Mouse (Mus musculus) hindbrain, embryonic 15.5 days (tissue): ENCODE measurements around the gene Kcne1l. TPM values are rescaled to one million over a fixed set of nuclear protein-coding genes. Genes with fewer than 3 reads are reported as not detected.

Experiments used
- ATAC-seq: fragments of 200-750 bp; cut with Nextera tagmentation; 2 replicates; pipeline ENCODE4 v1.8.0; 2017; ENCODE audit warnings: low read depth, moderate number of reproducible peaks, moderate TSS enrichment; ENCODE audit not compliant: low FRiP score
- H3K27ac ChIP-seq: fragments of 300-500 bp; sonication (generic); replicated peaks from 2 replicates; pipeline ENCODE4 v1.5.1; 2015; ENCODE audit warnings: mild to moderate bottlenecking, inconsistent platforms
- H3K27me3 ChIP-seq: fragments of 300-500 bp; sonication (generic); 2 replicates; pipeline ENCODE4 v1.6.1; 2015; ENCODE audit warnings: control low read depth, inconsistent platforms
- H3K36me3 ChIP-seq: fragments of 300-500 bp; sonication (generic); 2 replicates; pipeline ENCODE4 v1.6.1; 2015; ENCODE audit warnings: control low read depth, inconsistent platforms
- H3K4me1 ChIP-seq: fragments of 300-500 bp; sonication (generic); replicated peaks from 2 replicates; pipeline ENCODE4 v1.6.1; 2015; ENCODE audit warnings: control low read depth, inconsistent platforms
- H3K4me2 ChIP-seq: fragments of 300-500 bp; sonication (generic); 2 replicates; pipeline ENCODE4 v1.6.1; 2015; ENCODE audit warnings: moderate library complexity, mild to moderate bottlenecking, inconsistent platforms
- H3K4me3 ChIP-seq: fragments of 300-500 bp; sonication (generic); 2 replicates; pipeline ENCODE4 v1.5.1; 2015; ENCODE audit warnings: mild to moderate bottlenecking, inconsistent platforms
- H3K9ac ChIP-seq: fragments of 300-500 bp; sonication (generic); 2 replicates; pipeline ENCODE4 v1.6.1; 2015; ENCODE audit warnings: inconsistent platforms
- H3K9me3 ChIP-seq: fragments of 300-500 bp; sonication (generic); 2 replicates; pipeline ENCODE4 v1.6.1; 2016; ENCODE audit warnings: control low read depth, inconsistent platforms
- WGBS: fragments of 180-500 bp; shearing (Covaris S2); methylation state at CpG from one replicate; pipeline ENCODE4 v1.1.7; 2015; 5-methylcytosine and 5-hydroxymethylcytosine counted together
- polyA plus RNA-seq: library from polyadenylated mRNA; unstranded; fragments of >200 nt; fragmentation: Nextera tagmentation; extraction: Ambion mirVana; gene quantifications from 2 replicates; pipeline ENCODE4 v1.2.1, GENCODE M21; 2015

The Kcne1l gene
- polyA plus RNA-seq, 1 experiment from 2014 or later, result 34.2 TPM

DNA sequence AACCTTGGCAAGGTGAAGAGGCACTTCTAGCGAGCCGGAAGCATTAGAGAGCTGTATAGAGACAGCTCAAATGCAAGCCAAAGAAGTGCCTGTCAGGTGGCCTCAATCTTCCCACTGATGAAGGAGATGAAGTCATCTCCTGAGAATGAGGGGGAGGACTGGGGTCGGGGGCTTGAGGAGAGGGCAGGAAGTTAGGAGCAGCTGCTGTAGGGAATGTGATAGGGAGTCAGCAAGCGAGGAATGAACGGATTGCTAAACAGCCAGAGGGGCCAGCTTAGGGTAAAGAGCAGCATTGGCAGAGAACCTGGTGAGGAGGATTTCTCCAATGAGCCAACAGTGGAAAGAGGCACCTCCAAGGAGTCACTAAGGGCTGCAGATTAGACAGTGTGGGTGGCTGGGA, 20.2 kb downstream of the Kcne1l start:
- Histone ChIP-seq H3K36me3 (no peaks in the 10 kb centered on the region), H3K9ac (no peak overlapping the region), H3K9me3 (no peaks in the 10 kb centered on the region), H3K4me3 (no peak overlapping the region), H3K4me2 (no peak overlapping the region), H3K27me3 (no peaks in the 10 kb centered on the region), H3K27ac (no peak overlapping the region), H3K4me1 (no peaks in the 10 kb centered on the region)
- ATAC-seq, result no peak
- WGBS, result 64% methylated on average over 5 of the region's 5 CpGs

DNA sequence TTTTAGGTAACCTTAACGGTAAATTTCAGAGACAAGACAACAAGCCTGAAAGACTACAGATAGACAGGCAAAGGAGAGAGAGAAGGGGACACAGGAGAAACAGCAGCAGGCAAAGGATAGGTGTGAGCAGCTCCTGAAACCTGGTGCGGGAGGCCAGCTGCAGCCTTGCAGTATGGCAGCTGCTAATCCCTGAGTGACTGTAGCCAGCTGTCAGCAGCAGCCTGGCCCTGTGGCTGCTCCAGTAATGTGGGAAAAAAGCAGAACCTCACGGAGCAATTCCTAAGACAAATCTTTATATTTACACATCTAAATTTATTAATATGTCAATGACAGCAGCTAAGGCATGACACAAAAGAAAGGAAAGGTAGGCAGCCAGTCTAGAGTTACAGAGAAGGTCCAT, 29.5 kb downstream of the Kcne1l start:
- Histone ChIP-seq H3K36me3 (no peaks in the 10 kb centered on the region), H3K4me1 (no peaks in the 10 kb centered on the region), H3K27ac (no peak overlapping the region), H3K9me3 (no peaks in the 10 kb centered on the region), H3K9ac (no peak overlapping the region), H3K4me2 (no peak overlapping the region), H3K27me3 (0 out of 2 replicates have a peak, but pooled peaks cover 2% of the 10 kb centered on the region), H3K4me3 (no peak overlapping the region)
- WGBS, result 63% methylated on average over 3 of the region's 3 CpGs
- ATAC-seq, result no peak

DNA sequence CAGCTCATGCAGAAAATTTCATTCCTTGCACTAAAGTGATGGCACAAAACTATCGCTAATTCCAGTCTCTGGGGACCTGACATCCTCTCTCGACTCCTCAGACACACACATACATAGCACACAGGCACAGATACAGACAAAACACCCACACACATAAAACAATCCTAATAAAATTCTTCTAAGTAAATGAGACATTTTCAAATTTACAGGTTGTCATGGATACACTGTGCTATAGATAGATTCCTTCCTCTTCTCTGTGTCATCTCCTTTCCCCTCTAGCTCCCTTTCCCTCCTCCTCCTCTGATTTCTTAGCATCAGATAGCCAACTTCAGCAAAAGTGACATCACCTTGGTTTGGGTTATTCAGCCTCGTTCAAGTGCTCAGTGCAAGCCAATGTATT, 30.1 kb downstream of the Kcne1l start:
- no peak for ATAC-seq
- 0 out of 2 replicates have a peak, but pooled peaks cover 2% of the 10 kb centered on the region for H3K27me3 ChIP-seq

More for the DNA sequence above, 30.1 kb downstream of the Kcne1l start:
- H3K4me2 ChIP-seq, result no peak overlapping the region
- no peaks in the 10 kb centered on the region for H3K36me3 ChIP-seq
- no peak overlapping the region for H3K27ac ChIP-seq
- H3K9me3 ChIP-seq, result no peaks in the 10 kb centered on the region
- H3K4me1 ChIP-seq, result no peaks in the 10 kb centered on the region
- WGBS, result 62% methylated on average over 3 of the region's 3 CpGs
- H3K4me3 ChIP-seq, result no peak overlapping the region
- no peak overlapping the region for H3K9ac ChIP-seq

Other genes starting within 250 kb of the Kcne1l start
- gene Gucy2f, start 109.4 kb downstream of the Kcne1l start, polyA plus RNA-seq, result 0.05 and 0.08 TPM in 2 replicates
- gene Nxt2, start 79.5 kb downstream of the Kcne1l start, polyA plus RNA-seq, result 17.6 and 18.4 TPM in 2 replicates
- gene Acsl4, start 84.2 kb upstream of the Kcne1l start, polyA plus RNA-seq, result 22.1 and 23.5 TPM in 2 replicates